Mouse (Mus musculus): ENCODE measurements around the gene Hmga1. TPM values are rescaled to one million over a fixed set of nuclear protein-coding genes. Genes with fewer than 3 reads are reported as not detected.
A peak's percentile ranks its signal among the peaks of the same experiment; 100 is the strongest.

Gene Hmga1
- polyA plus RNA-seq, 1 experiment from 2014 or later, result 153 TPM

- peaks cover 34% of the 10 kb centered on the region; the same call in 1 of the 2 replicates for H3K4me1 ChIP-seq
- ATAC-seq (ENCODE audit: extremely low read depth, insufficient number of reproducible peaks, low FRiP score, low TSS enrichment), result no peak
- no peaks in the 10 kb centered on the region for H3K9me3 ChIP-seq
- H3K4me3 ChIP-seq, result no peak overlapping the region
- peaks cover 89% of the 10 kb centered on the region for H3K36me3 ChIP-seq
- no peak overlapping the region for H3K27ac ChIP-seq (replicated peaks)
- no peaks in the 10 kb centered on the region for H3K27me3 ChIP-seq (replicated peaks)
- WGBS, result 68% methylated on average over 6 of the region's 6 CpGs
- no peak overlapping the region for H3K4me2 ChIP-seq
- H3K9ac ChIP-seq, result no peak overlapping the region
Measured at GRCm38 (mm10) chr17:27577468-27577867, 21.2 kb downstream of the Hmga1 start.

DNA sequence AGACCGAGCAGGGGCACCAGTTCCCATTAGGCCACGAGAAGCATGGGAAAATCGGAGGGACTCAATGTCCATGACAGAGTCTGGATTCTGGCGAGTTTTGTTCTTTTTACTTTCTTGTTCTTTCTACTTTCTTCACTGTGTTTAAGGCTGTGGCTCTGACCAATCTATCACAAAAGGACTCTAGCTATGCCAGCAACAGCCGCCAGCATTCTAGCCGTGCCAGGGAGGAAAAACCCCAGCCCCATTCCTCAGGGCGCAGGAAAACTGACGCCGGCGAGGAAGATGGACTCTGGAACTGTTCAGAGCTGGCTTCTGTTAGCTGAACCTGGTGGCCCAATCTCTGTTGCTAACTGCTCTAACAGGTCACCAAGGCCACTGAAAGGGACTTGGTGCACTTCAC lies 22.2 kb downstream of the Hmga1 start:
- Histone ChIP-seq H3K4me2 (no peak overlapping the region), H3K4me1 (peaks cover 39% of the 10 kb centered on the region; the same call in 1 of the 2 replicates), H3K27me3 (replicated peaks) (no peaks in the 10 kb centered on the region), H3K9ac (no peak overlapping the region), H3K27ac (replicated peaks) (no peak overlapping the region), H3K9me3 (no peaks in the 10 kb centered on the region), H3K36me3 (peaks cover 90% of the 10 kb centered on the region), H3K4me3 (no peak overlapping the region)
- no peak for ATAC-seq (ENCODE audit: extremely low read depth, insufficient number of reproducible peaks, low FRiP score, low TSS enrichment)
- WGBS, result 92% methylated on average over 10 of the region's 10 CpGs

- Histone ChIP-seq H3K4me3 (no peak overlapping the region), H3K27me3 (replicated peaks) (no peaks in the 10 kb centered on the region), H3K27ac (replicated peaks) (peak overlapping the region; percentile 44; the same call in 1 of the 2 replicates), H3K4me2 (no peak overlapping the region), H3K36me3 (peaks cover 93% of the 10 kb centered on the region), H3K9me3 (no peaks in the 10 kb centered on the region), H3K9ac (no peak overlapping the region), H3K4me1 (peaks cover 37% of the 10 kb centered on the region; the same call in 1 of the 2 replicates)
- WGBS, result 77% methylated on average over 8 of the region's 8 CpGs
- ATAC-seq (ENCODE audit: extremely low read depth, insufficient number of reproducible peaks, low FRiP score, low TSS enrichment), result no peak
Measured at GRCm38 (mm10) chr17:27579816-27580215, 23.5 kb downstream of the Hmga1 start.

DNA sequence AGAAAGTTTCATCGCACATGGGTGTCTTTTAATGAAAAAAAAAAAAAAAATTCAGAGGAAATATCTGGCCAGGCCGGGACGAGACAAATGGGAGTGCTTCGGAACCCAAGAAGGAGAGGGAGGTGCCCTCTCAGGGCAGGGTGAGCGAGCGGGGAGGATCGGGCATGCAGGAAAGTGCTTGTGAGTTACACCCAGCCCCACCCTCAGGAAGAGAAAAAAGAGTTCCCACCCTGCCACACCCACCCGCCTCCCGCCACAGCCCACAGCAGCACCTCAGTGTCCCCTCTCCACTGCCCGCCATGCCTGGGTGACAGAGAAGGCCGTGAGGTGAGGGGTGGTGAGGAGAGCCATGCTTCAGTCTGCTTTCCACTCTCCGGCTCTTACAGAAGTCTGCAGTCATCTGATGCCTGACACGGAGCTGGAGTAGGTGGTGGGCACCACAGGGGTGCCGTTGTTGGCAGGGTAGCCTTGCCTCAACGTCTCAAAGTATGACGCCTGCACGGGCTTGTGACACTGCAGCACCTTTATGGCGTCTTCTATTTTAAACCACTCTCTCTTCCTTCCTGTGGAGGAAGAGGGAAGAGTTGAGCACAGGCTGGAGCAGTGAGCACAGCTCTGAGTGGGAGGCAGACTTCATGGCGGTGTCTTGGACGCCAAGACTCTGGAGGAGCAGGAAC lies 24.2 kb downstream of the Hmga1 start:
- H3K27me3 ChIP-seq (replicated peaks), result no peaks in the 10 kb centered on the region
- no peak overlapping the region for H3K9ac ChIP-seq
- no peak overlapping the region for H3K27ac ChIP-seq (replicated peaks)
- H3K9me3 ChIP-seq, result no peaks in the 10 kb centered on the region
- 75% methylated on average over 20 of the region's 20 CpGs for WGBS
- peaks cover 95% of the 10 kb centered on the region for H3K36me3 ChIP-seq
- H3K4me1 ChIP-seq, result peaks cover 31% of the 10 kb centered on the region; the same call in 1 of the 2 replicates
- no peak overlapping the region for H3K4me3 ChIP-seq
- no peak overlapping the region for H3K4me2 ChIP-seq
- ATAC-seq (ENCODE audit: extremely low read depth, insufficient number of reproducible peaks, low FRiP score, low TSS enrichment), result no peak

DNA sequence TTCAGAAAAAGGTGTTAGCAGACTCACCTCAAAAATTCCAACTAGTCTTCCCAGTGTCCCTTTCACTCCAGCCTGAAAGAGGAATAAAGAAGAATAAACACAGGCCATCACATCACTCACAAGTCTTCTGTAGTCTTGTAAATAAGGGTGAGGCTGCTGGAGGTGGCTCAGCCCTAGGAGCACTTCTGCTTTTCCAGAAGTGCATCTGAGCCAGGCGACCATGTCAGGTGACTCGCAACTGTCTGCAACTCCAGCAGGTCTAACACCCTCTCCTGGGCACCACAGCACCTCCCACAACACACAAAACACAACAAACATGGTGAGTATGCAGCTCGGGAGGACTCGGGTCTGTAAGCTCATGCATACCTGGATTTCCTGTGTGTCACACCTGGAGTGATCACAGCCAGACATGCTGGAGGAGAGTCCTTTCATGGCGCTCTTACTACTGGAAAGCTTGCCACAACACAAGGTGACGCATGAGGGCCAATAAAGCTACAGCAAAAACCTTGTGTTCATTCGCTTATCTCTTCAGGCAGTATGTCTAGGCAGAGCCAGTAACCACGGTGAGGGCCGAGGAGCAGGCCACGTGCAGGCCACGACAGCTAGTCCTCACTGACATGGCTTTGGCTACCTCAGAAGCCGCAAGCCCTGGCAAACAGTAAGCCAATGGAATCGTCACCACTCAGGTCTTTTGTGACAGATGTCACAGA lies 27.0 kb downstream of the Hmga1 start:
- no peaks in the 10 kb centered on the region for H3K27me3 ChIP-seq (replicated peaks)
- peaks cover 76% of the 10 kb centered on the region for H3K36me3 ChIP-seq
- H3K9ac ChIP-seq, result no peak overlapping the region
- H3K4me1 ChIP-seq, result peaks cover 47% of the 10 kb centered on the region
- WGBS, result 77% methylated on average over 13 of the region's 13 CpGs
- H3K4me3 ChIP-seq, result no peak overlapping the region
- no peak overlapping the region for H3K4me2 ChIP-seq
- ATAC-seq (ENCODE audit: extremely low read depth, insufficient number of reproducible peaks, low FRiP score, low TSS enrichment), result no peak
- no peak overlapping the region for H3K27ac ChIP-seq (replicated peaks)
- no peaks in the 10 kb centered on the region for H3K9me3 ChIP-seq

DNA sequence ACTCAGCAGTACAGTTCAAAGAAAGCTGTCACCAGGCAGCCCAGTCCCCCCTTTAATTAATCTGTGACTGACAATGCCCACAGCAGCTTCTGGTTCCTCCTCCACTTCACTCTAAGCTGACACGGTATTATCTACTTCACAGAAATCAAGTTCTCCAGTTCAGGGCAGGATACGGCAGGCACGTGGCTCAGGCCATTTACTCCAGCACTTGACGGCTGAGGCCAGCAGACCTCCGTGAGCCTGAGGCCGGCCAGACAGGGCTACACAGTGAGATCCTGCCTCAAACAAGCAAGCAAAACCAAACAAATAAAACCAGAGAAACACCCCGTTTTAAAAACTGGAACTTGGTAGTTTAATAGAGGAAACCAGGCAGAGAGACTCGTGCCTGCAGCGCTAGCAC lies 30.4 kb downstream of the Hmga1 start:
- H3K9me3 ChIP-seq, result no peaks in the 10 kb centered on the region
- H3K27ac ChIP-seq (replicated peaks), result peak overlapping the region; percentile 94
- H3K36me3 ChIP-seq, result peaks cover 50% of the 10 kb centered on the region
- ATAC-seq (ENCODE audit: extremely low read depth, insufficient number of reproducible peaks, low FRiP score, low TSS enrichment), result no peak
- H3K4me2 ChIP-seq, result peak overlapping the region; percentile 51
- peaks cover 66% of the 10 kb centered on the region for H3K4me1 ChIP-seq
- peak overlapping the region; percentile 69 for H3K9ac ChIP-seq
- H3K27me3 ChIP-seq (replicated peaks), result no peaks in the 10 kb centered on the region
- H3K4me3 ChIP-seq, result peak overlapping the region; percentile 8; the same call in 1 of the 2 replicates
- 41% methylated on average over 9 of the region's 9 CpGs for WGBS

- 44% methylated on average over 12 of the region's 12 CpGs for WGBS
- Histone ChIP-seq H3K27me3 (replicated peaks) (no peaks in the 10 kb centered on the region), H3K36me3 (peaks cover 47% of the 10 kb centered on the region), H3K4me2 (peak overlapping the region; percentile 51), H3K27ac (replicated peaks) (peak overlapping the region; percentile 94), H3K4me1 (peaks cover 72% of the 10 kb centered on the region), H3K9ac (peak overlapping the region; percentile 69), H3K9me3 (no peaks in the 10 kb centered on the region), H3K4me3 (0 out of 2 replicates have a peak overlapping the region, but pooled peaks have one; percentile 8)
- ATAC-seq (ENCODE audit: extremely low read depth, insufficient number of reproducible peaks, low FRiP score, low TSS enrichment), result peak; percentile 45; the same call in 1 of the 2 replicates
Measured at GRCm38 (mm10) chr17:27587252-27587651, 31.0 kb downstream of the Hmga1 start.

GRCm38 (mm10) chr17:27588231-27588630 lies 31.9 kb downstream of the Hmga1 start:
- Histone ChIP-seq H3K4me1 (peaks cover 76% of the 10 kb centered on the region), H3K9ac (peak overlapping the region; percentile 69), H3K27me3 (replicated peaks) (no peaks in the 10 kb centered on the region), H3K9me3 (no peaks in the 10 kb centered on the region), H3K4me2 (0 out of 2 replicates have a peak overlapping the region, but pooled peaks have one; percentile 51), H3K36me3 (peaks cover 47% of the 10 kb centered on the region), H3K27ac (replicated peaks) (peak overlapping the region; percentile 94; the same call in 1 of the 2 replicates), H3K4me3 (no peak overlapping the region)
- ATAC-seq (ENCODE audit: extremely low read depth, insufficient number of reproducible peaks, low FRiP score, low TSS enrichment), result no peak
- 55% methylated on average over 8 of the region's 8 CpGs for WGBS

DNA sequence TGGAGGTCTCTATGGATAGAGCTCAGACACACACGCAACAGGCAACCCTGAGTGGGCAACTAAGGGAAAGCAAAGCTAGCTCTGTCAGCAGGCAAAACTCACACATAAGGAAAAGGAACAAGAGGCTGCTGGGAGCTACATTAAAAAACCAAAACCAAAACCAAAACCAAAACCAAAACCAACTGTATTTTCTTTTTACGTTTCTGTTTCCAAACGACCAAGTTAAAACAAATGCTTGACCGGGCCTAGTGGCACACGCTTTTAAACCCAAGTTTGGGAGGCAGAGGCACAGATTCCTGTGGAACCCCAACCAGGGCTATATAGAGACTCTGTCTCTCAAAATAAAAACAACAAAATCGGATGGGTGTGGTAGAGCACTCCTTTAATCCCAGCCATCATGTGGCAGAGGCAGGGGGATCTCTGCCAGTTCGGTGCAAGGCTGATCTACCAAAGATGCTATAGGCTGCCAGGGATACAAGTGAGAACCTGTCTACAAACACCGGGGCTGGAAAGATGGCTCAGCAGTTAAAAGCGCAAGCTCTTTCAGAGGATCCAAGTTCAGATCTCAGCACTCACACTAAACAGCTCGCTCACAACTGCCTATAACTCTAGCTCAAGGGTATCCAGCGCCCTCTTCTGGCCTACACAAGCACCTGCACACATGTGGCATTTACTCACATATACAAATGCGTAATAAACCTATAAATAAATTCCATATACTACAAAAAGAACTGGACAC lies 35.7 kb downstream of the Hmga1 start:
- WGBS, result 89% methylated on average over 12 of the region's 12 CpGs
- H3K4me3 ChIP-seq, result no peak overlapping the region
- H3K4me1 ChIP-seq, result peaks cover 88% of the 10 kb centered on the region
- 0 out of 2 replicates have a peak overlapping the region, but pooled peaks have one; percentile 9 for H3K9ac ChIP-seq
- no peak for ATAC-seq (ENCODE audit: extremely low read depth, insufficient number of reproducible peaks, low FRiP score, low TSS enrichment)
- H3K27me3 ChIP-seq (replicated peaks), result no peaks in the 10 kb centered on the region
- H3K4me2 ChIP-seq, result no peak overlapping the region
- no peaks in the 10 kb centered on the region for H3K9me3 ChIP-seq
- peak overlapping the region; percentile 53 for H3K27ac ChIP-seq (replicated peaks)
- H3K36me3 ChIP-seq, result peaks cover 55% of the 10 kb centered on the region

- WGBS, result 94% methylated on average over 7 of the region's 7 CpGs
- Histone ChIP-seq H3K9ac (no peak overlapping the region), H3K27ac (replicated peaks) (peak overlapping the region; percentile 3; the same call in 1 of the 2 replicates), H3K4me1 (peaks cover 88% of the 10 kb centered on the region), H3K36me3 (peaks cover 55% of the 10 kb centered on the region), H3K4me2 (no peak overlapping the region), H3K9me3 (no peaks in the 10 kb centered on the region), H3K27me3 (replicated peaks) (no peaks in the 10 kb centered on the region), H3K4me3 (no peak overlapping the region)
- ATAC-seq (ENCODE audit: extremely low read depth, insufficient number of reproducible peaks, low FRiP score, low TSS enrichment), result no peak
Measured at GRCm38 (mm10) chr17:27592565-27592910, 36.2 kb downstream of the Hmga1 start.

All from heart, embryonic 13.5 days (tissue).